Mouse (Mus musculus) olfactory bulb, adult 2 months (tissue): ENCODE measurements around the gene Cd2ap.

ENCODE experiments used
- CTCF ChIP-seq: fragments of 200-500 bp; IDR thresholded peaks from 2 replicates; pipeline ENCODE4 v1.5.1; 2012; ENCODE audit warnings: low read depth, mild to moderate bottlenecking, low read length, moderate library complexity; ENCODE audit not compliant: insufficient read depth
- POLR2A ChIP-seq: fragments of 200-500 bp; IDR thresholded peaks from 2 replicates; pipeline ENCODE4 v1.6.1; 2012; ENCODE audit warnings: mild to moderate bottlenecking, low read depth, low read length, moderate library complexity; ENCODE audit not compliant: insufficient read depth

DNA sequence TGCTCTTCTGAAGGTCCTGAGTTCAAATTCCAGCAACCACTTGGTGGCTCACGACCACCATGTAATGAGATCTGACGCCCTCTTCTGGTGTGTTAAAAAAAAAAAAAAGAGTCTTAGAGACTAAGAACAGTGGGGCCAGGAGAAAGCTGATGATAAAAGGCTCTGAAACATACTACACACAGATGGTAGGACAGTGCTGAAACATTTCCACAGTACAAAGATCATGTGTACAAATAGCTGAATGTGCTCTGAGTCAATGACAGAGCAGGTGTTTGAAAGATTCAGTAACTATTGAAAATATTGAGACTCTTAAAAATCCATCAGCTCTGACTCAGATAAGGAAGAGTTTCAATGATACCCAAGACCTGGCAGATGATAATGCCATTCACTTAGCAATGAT lies 29.4 kb downstream of the Cd2ap start:
- TF ChIP-seq POLR2A (no peak), CTCF (no peak)
